23 mouse cellular contexts compared by ENCODE assay signal in the genomic region with DNA sequence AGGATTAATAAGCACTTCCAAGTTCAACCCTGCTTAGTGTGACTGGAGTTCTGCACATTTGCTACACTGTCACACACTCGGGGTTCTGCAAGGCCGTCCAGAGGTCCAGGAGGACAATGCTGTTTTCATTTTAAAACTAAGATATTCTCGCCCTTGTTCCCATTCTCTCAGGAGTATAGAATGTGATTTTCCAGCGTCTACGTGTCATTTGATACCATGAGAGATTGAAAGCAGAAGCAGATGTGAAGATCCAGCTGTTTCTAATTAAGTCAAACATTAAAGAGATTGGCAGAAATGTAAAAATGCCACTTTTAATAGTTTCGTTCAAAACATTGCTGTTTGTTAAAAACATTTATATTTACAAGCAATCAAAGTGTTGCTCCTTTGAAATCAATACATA. TPM values are rescaled to one million over a fixed set of nuclear protein-coding genes. Genes with fewer than 3 reads are reported as not detected.
A peak's percentile ranks its signal among the peaks of the same experiment; 100 is the strongest.
DNase-seq lines count a peak whose midpoint lies in the region; ATAC-seq lines count a peak whose summit lies in the region.
"Had no signal": no experiment of that assay in that cellular context is flagged by ENCODE, and none has a peak within 500 bp of the region (broad histone marks: within the 10 kb centered on the region; RNA-seq: fewer than 3 reads in every experiment).

No protein-coding gene starts in this region.

- no peak overlapping the region for H3K9ac ChIP-seq in embryonic facial prominence, embryonic 12.5 days
- H3K9ac ChIP-seq: heart, embryonic 12.5 days; liver, embryonic 12.5 days had no signal

- WGBS in embryonic facial prominence, embryonic 12.5 days = 12% methylated on average over 6 of the region's 6 CpGs
- 13% methylated on average over 6 of the region's 6 CpGs for WGBS in limb, embryonic 10.5 days

- no peaks in the 10 kb centered on the region for H3K9me3 ChIP-seq in embryonic facial prominence, embryonic 12.5 days
- H3K9me3 ChIP-seq in limb, embryonic 10.5 days (replicated peaks) = no peaks in the 10 kb centered on the region
- H3K9me3 ChIP-seq: heart, embryonic 12.5 days; liver, embryonic 12.5 days had no signal

- no peaks in the 10 kb centered on the region for H3K36me3 ChIP-seq in embryonic facial prominence, embryonic 12.5 days
- no peaks in the 10 kb centered on the region for H3K36me3 ChIP-seq in limb, embryonic 10.5 days
- H3K36me3 ChIP-seq: heart, embryonic 12.5 days; liver, embryonic 12.5 days had no signal

- peaks cover 15% of the 10 kb centered on the region for H3K4me1 ChIP-seq in embryonic facial prominence, embryonic 12.5 days
- H3K4me1 ChIP-seq in limb, embryonic 10.5 days = peaks cover 22% of the 10 kb centered on the region
- H3K4me1 ChIP-seq: liver, embryonic 12.5 days had no signal

- H3K4me2 ChIP-seq in embryonic facial prominence, embryonic 12.5 days (replicated peaks) = no peak overlapping the region
- H3K4me2 ChIP-seq: heart, embryonic 12.5 days; liver, embryonic 12.5 days had no signal

- H3K4me3 ChIP-seq in embryonic facial prominence, embryonic 12.5 days = no peak overlapping the region
- 0 out of 2 replicates have a peak overlapping the region, but pooled peaks have one; percentile 1 for H3K4me3 ChIP-seq in limb, embryonic 10.5 days
- H3K4me3 ChIP-seq: heart, embryonic 12.5 days; liver, embryonic 12.5 days had no signal

- peak; percentile 71 for DNase-seq in embryo, embryonic 10 days (ENCODE audit: low spot score)
- DNase-seq in embryo, embryonic 9.5 days (ENCODE audit: extremely low spot score) = no peak
- peak; percentile 53 for DNase-seq in 3T3-L1 (ENCODE audit: low read depth, low spot score)
- peak; percentile 30 for DNase-seq in limb, embryonic 10.5 days (ENCODE audit: low spot score)
- no peak for DNase-seq in adrenal gland, adult 2 months
- DNase-seq in heart, postnatal 10 days = no peak
- DNase-seq in adrenal gland, adult (ENCODE audit: inconsistent age in 2 of 2, low spot score in 1 of 2) = no peak
- DNase-seq: adrenal gland, adult 8-10 months; cerebellum, adult 2 months; cerebellum, postnatal 36 days; heart, postnatal 14 days; kidney, adult 18-20 months; kidney, postnatal 14 days; left cerebral cortex, postnatal 4 days; lung, adult 18-20 months; midbrain, embryonic 14.5 days; thymus, adult 18-20 months; thymus, postnatal 36 days had no signal

- peak overlapping the region; percentile 55 for H3K27ac ChIP-seq in embryonic facial prominence, embryonic 12.5 days
- H3K27ac ChIP-seq in limb, embryonic 10.5 days = peak overlapping the region; percentile 68
- H3K27ac ChIP-seq: liver, embryonic 12.5 days had no signal

- intact Hi-C loops in heart, postnatal 10 days (cut with DNase I) = no loop called here

- no peak for ATAC-seq in embryonic facial prominence, embryonic 12.5 days (ENCODE audit: insufficient number of reproducible peaks, insufficient read depth, low FRiP score, low TSS enrichment)
- ATAC-seq: inflammation-experienced regulatory T-cells, adult 6 months; liver, embryonic 12.5 days had no signal

- H3K27me3 ChIP-seq in embryonic facial prominence, embryonic 12.5 days = no peaks in the 10 kb centered on the region
- H3K27me3 ChIP-seq in limb, embryonic 10.5 days (ENCODE audit: low read depth, poor library complexity, severe bottlenecking) = no peaks in the 10 kb centered on the region
- H3K27me3 ChIP-seq: heart, embryonic 12.5 days; liver, embryonic 12.5 days had no signal

RNA-seq across cellular contexts. Expression of a gene that starts 12.1 kb away (rescaled TPM):
- 25.7 and 26.1 TPM in 2 replicates for polyA plus RNA-seq in embryonic facial prominence, embryonic 12.5 days (2016; fragmentation: Nextera tagmentation; extraction: Ambion mirVana)
- polyA plus RNA-seq in limb, embryonic 10.5 days (2016; fragmentation: Nextera tagmentation; extraction: Ambion mirVana) = 11.6 and 13.6 TPM in 2 replicates
- under 1 TPM; 0.40 to 0.66 TPM for total RNA-seq in adrenal gland, adult 2 months (2021)
- 0.11 and 0.95 TPM in 2 replicates for polyA plus RNA-seq in adrenal gland, adult 2 months (2012; rRNA removed)
- total RNA-seq in heart, postnatal 10 days (2021) = 1 to 10 TPM; 2.0 TPM
- total RNA-seq: megakaryocyte, adult 5-6 weeks had no signal
- polyA plus RNA-seq: inflammation-experienced regulatory T-cells, adult 6 months had no signal

Comparison
In these comparisons a context has a peak if more than half of its experiments do, and no peak if none do; other contexts are left out.
1. DNase-seq: peak in embryo, embryonic 10 days (single experiment), 3T3-L1 (single experiment) and limb, embryonic 10.5 days (single experiment); none in embryo, embryonic 9.5 days (single experiment), adrenal gland, adult 2 months (single experiment), heart, postnatal 10 days (0 of 2) and adrenal gland, adult (0 of 2).